Mouse (Mus musculus) myocyte (in vitro differentiated cells): ENCODE measurements around the gene Tnfsf4.

Experiments used
- MAX ChIP-seq: IDR thresholded peaks from one replicate; pipeline ENCODE4 v1.6.1; 2011; ENCODE audit warnings: low read depth, mild to moderate bottlenecking, control low read depth
- POLR2A ChIP-seq: IDR thresholded peaks from one replicate; pipeline ENCODE4 v1.6.1; 2011; ENCODE audit warnings: low read depth, mild to moderate bottlenecking, control low read depth, moderate library complexity; ENCODE audit not compliant: insufficient read length
- POLR2AphosphoS2 ChIP-seq: IDR thresholded peaks from one replicate; pipeline ENCODE4 v1.6.1; 2011; ENCODE audit warnings: low read depth, control low read depth; ENCODE audit not compliant: insufficient read length
- TCF12 ChIP-seq: IDR thresholded peaks from one replicate; pipeline ENCODE4 v1.6.1; 2011; ENCODE audit warnings: mild to moderate bottlenecking, control low read depth; ENCODE audit not compliant: poor library complexity, insufficient read depth, severe bottlenecking
- USF1 ChIP-seq: IDR thresholded peaks from one replicate; pipeline ENCODE4 v1.6.1; 2011; ENCODE audit warnings: low read depth, mild to moderate bottlenecking, control low read depth, moderate library complexity

DNA sequence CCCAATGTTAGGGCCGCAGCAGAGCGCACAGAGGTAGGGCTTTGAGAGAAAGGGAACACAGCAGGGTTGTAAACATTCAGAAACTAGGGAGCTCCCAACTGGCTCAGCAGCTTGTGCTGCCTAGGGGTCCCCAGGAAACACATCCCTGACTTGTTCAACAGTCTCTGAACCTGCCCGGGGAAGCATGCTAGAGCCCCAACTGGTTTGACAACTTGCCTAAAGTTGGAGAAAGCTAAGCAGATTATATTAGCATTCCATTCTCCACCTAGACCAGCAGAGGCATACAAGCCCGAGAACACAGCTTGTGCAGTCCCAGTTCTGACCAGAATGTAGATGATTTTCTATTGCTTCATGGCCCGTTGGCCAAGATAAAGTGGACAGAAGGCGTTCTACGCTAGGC lies 49.6 kb downstream of the Tnfsf4 start:
- no peak for TF ChIP-seq TCF12
- TF ChIP-seq POLR2A = no peak
- no peak for TF ChIP-seq MAX
- no peak for TF ChIP-seq USF1
- no peak for TF ChIP-seq POLR2AphosphoS2
